Mouse (Mus musculus) megakaryocyte-erythroid progenitor cell, adult 5-6 weeks (primary cell): ENCODE data around the gene Gm42878. TPM values are rescaled to one million over a fixed set of nuclear protein-coding genes. Genes with fewer than 3 reads are reported as not detected.

Experiments used
- ATAC-seq: replicated peaks from 2 replicates; pipeline ENCODE4 v1.8.0; 2016; ENCODE audit warnings: mild to moderate bottlenecking, inconsistent platforms; ENCODE audit not compliant: severe bottlenecking, poor library complexity, low FRiP score, low TSS enrichment
- total RNA-seq, 2 experiments: library from RNA; stranded (forward) in 1 of 2; stranded (reverse) in 1 of 2; fragments of 200-1000, 215-1000 nt in 1 of 2; fragments of >200 nt in 1 of 2; fragmentation: Nextera tagmentation in 1 of 2; gene quantifications; 2 replicates each; pipeline ENCODE4 v1.2.3; 2014 to 2017

Gene Gm42878
- total RNA-seq, 2 experiments from 2014 or later, result not detected

DNA sequence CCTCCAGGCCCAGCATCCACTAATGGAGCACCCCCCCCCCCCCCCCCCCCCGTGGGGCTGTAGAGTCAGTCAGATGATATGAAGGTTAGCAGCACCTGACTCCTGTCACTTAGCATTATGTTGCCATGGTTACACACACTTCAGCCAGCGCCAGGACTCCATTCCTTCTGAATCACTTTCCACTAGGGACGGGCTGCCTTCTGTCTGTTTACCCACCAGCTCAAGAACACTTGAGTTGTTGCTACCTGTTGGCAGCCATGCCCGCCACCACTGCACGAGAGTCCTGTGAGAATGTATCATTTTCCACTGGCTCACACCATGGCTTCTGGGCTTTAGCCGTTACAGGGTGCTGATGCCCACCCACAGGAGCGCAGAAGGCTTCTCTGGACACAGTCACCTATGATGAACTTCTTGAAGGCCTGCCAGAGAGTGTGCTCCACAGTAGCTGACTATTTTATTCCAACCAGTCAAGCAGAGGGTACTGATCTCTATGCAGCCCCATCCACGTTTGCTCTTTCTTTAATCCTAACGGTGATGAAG is 24.7 kb upstream of the Gm42878 start:
- no peak for ATAC-seq

DNA sequence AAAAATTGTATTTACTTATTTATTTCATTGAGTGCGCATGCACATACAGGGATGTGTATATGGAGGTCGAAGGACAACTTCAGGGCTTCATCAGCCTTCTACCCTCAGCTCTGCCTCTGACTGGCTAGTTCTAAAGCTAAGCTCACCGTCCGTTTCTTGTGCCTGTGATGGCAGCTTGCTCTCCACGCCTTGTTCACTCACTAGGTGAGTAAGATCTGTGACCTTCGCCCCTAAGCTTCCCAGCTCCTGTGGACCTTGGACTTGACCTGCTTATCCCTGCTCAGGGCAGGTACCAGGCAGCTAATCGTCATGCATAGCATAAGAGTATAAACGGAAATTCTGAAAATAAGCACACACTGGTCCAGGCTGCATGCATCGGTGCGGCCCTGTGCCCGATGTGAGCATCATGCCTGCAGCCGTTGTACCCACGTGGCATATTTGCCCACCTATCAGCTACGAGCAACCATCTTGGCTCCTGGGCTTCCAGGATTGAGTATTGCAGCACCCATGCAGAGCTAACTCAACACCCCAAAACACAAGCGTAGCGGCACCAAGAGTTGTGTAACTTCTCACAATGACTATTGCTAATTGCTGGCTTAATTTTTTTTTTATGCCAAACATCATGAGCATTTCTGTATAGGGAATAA is 20.9 kb upstream of the Gm42878 start:
- ATAC-seq, result no peak

DNA sequence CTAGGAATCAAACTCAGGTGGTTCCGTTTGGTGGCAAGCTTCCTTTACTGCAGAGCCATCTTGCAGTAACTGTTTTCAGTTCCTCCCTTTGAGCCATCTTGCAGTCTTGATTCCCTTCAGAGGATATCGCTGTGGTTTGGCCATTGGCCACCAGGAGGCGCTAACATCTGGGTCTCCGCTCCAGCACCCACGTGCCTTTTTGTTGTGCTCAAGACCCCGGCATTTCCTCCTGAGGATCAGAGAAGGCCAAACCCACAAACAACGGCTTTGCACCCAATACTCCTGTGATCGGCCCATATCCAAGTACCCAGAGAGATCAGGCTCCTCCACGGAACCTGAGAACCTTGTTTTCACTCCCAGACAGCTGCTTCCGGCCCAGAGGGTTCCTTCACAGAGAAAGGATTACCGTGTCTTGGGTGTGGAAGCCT is 19.2 kb upstream of the Gm42878 start:
- peak; percentile 89 for ATAC-seq

DNA sequence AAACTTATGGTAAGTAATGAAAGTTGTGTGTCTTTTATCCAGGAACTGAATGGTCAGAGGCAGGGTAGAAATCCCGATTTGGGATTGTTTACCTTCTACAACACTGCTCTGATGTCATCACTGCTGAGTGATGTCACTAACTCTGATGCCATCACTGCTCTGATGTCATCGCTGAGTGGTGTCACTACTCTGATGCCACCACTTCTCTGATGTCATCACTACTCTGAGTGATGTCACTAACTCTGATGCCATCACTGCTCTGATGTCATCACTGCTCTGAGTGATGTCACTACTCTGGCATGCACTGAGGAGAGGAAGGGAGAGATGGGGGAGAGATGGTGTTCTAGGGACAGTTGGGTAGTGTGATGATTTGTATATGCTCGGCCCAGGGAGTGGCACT is 17.2 kb upstream of the Gm42878 start:
- no peak for ATAC-seq

DNA sequence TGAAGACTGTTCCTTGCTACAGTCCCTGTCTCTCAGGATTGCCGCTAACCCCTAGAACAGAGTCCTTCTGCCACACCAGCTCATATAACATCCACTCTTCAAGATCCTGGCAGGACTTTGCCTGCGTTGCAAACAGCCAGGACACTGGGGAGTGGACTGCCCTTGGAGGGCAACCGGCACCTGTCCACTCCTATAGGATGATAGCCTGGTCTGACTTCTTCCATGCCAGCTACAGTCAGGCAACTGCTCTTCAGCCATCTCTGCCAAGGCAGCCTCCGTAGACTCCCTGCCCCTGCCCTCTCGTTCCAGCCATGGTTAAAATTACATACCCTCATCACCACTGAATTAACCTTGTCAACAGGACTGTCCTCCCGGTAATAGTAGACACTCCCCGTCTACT is 3.9 kb upstream of the Gm42878 start:
- ATAC-seq, result no peak

DNA sequence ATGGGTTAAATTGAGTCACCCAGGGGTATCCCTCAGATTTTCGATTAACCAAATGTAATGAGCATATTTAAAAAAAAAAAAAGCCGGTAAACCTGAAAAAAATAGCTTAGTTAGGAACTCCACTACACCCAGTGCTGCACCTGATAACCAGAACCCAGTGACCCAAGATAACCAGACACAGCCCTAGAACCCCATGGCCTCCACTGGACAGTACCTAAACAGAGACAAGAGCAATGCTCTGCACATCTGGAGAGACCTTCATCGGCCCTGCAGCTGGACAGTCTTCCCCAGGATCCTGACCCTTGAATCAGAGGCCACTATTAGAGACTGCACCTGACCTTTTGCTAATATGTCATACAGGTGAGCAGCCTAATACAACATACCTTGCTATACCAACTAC is 1.8 kb upstream of the Gm42878 start:
- peak; percentile 48; the same call in 1 of the 2 replicates for ATAC-seq

DNA sequence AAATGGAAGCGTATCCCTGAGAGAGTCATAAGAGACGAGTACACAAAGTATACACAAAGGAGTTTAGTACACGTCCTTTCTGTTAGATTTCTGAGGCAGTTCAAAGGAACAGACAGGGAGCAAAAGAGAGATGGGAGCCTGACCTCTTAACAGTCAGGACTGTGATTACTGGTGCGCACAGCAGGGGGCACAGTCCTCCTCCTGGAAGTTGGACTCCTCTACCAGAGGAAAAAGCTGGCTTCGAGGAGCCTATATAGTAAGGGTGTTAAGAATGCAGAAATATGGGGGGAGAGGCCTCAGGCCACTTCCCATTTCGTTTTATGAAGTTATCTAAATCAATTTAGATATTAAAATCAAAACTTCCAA is 1.2 kb upstream of the Gm42878 start:
- peak; percentile 73 for ATAC-seq

DNA sequence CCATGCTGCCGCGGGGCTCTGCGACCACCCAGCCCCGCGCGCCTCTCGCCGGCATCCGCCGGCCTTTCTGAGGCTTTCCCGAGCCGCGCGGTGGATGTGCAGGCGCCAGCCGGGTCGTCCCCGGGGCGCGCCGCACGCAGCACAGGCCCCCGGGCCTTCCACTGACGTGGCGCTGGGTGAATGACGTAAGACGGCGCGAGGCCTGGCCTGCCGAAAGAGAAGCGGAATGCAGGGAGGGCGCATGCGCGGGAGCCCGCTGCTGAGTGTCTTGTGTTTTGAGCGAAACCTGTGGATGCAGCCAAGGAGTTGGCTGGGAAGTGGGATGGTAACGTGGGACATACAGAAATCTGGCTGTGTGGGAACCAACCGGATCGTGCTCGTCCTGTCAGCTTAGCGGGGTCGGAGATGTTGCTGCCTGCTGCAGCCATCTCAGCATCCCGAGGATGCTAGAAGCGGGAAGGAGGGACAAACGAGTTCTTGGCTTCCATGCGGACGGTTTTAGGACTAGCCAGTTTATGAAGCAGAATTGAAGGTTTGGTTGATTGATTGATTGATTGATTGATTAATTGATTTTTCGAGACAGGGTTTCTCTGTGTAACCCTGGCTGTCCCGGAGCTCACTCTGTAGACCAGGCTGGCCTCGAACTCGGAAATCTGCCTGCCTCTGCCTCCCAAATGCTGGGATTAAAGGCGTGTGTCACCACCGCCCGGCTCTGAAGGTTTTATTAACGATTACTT is 679 bp upstream of the Gm42878 start, which contains the start of gene Mapkapk5:
Mapkapk5 (minus strand) TSS at position 113 of the 737 bp plus-strand sequence.
- ATAC-seq, result peak; percentile 76

DNA sequence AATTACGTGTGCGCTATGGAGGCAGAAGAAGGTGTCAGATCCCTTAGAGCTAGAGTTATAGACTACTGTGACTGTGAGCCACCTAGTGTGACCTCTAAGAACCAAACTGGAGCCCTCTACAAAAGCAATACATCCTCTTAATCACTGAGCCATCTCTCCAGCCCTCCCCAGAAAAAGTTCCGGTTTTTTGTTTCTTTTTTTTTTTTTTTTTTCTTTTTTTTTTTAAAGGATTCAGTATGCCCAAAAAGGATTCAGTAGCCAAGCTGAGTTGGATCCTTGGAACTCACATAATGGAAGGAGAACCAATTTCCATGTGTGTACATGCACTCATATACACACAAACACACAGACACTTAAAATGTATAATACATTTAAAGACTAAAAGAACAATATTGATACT is 1.9 kb downstream of the Gm42878 start:
- no peak for ATAC-seq

DNA sequence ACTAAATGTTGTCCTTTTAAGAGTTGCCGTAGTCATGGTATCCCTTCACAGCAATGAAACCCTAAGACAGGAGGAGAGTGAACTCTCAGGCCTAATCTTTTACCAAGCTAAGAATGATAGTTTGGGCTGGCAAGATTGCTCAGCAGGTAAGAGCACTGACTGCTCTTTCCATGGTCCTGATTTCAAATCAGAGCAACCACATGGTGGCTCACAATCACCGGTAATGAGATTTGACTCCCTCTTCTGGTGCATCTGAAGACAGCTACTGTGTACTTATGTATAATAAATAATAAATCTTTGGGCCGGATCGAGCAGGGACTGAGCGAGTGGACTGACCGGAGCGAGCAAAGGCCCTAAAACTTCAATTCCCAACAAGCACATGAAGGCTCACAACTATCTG is 4.0 kb downstream of the Gm42878 start:
- ATAC-seq, result no peak

DNA sequence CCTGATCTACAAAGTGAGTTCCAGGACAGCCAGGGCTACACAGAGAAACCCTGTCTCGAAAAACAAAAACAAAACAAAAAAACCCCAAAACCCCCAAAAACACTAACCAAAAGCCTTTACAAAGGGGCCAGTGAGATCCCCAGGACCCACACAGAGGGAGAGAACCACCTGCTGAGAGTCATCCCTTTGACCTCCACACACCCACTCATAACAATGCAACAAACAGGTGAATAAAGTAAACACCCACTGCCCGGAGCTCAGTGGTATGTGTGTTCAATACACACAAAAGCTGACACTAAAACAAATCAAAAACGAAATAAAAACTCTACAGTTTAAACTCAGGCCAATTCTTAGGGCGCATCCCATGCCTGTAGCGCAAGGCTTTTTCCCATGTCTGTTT is 5.2 kb downstream of the Gm42878 start:
- ATAC-seq, result no peak

DNA sequence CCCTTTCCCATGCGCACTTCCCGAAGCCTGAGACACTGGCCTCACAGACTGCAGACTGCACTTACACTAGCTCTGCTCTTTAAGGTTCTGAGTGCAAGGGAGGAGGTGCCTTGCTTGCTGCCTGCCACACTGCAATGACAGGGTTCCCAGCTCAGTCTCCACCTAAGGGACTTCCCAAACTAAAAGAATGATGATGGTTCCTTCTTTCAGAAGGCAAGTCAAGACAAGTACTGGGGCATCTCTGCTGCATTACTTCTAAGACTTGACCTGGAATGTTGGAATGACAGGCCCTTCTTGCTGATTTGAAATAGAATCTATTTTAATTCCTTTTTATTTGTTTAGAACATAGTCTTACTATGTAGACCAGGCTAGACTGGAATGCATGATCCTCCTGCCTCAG is 7.7 kb downstream of the Gm42878 start:
- ATAC-seq, result no peak

DNA sequence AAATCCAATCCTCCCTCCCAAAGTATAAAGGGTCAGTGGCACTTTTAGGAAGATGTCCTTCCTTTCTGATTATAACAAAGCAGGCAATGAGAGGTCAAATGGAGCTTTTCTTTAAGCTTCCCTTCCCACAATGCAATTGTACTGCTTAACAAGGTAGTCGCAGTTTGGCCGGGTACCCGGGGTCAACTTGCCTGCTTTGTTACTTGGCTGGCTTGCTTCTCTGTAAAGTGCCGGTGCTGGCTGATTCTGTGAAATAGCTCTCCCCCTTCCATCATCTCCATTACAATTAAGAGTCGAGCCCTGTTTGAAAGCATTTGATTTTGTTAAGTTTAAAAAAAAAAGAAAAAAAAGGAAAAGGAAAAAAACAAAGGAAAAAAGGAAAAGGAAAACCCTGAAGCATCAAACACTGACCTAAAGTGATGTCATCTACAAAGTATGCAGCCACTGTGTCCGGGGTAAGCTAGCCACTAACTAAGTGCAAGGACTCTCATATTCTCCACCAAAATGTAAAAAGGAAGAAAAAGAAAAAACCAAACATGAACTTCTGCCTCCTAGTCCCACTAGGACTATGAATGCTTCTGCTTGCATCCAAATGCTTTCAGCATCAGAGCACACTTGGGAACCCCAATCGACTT is 8.2 kb downstream of the Gm42878 start:
- no peak for ATAC-seq

DNA sequence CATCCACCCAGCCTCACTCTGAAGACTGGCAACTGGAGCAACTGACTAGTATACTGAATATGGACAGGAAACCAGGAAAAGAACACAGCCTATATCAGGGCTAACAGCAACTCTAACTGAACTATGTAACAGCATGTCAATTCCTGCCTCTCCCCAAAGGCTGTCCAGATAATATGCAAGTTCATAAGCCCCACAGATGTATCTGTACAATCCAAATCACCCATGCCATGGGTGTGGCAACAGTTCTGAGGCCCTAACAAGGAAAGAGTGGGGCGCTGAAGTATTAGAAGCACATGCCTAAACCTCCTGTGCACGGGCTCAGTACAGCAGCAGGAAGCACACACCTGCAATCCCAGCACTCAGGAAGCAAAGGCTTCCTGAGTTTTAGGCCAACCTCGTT is 10.2 kb downstream of the Gm42878 start:
- ATAC-seq, result peak; percentile 79

DNA sequence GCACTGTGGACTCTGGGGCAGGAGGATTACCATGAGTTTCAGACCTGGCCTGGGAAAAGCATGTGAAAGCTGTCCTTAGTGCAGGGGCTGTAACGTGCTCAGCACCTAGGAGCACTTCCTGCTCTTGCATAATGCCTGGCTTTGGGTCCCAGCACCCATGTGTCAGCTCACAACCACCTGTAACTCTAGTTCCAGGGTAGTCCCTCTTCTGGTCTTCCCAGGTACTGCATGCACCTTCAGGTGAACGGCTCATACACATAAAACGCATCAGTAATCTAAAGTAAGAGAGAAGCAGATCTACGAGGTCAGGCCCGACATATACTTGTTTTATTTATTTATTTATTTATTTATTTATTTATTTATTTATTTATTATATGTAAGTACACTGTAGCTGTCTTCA is 10.8 kb downstream of the Gm42878 start:
- peak; percentile 43; the same call in 1 of the 2 replicates for ATAC-seq

DNA sequence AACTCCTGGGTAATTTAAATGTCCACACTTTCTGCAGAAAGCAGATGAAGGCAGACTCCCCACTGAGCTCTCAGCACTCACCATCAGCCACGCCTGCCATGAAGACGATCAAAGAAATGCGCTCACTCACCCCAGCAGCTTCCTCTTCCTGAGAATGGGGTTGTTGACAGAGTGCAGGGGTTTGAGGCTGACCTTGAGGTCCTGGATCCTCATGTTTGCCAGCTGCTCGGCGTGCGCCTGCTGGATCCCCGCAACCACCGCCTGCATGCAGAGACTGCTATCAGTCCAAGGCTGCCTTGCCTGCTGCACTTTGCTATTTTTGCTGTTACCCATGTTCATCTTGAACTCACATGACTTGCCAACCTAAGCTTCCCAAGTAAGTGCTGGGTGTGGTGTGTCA is 18.3 kb downstream of the Gm42878 start:
- no peak for ATAC-seq

DNA sequence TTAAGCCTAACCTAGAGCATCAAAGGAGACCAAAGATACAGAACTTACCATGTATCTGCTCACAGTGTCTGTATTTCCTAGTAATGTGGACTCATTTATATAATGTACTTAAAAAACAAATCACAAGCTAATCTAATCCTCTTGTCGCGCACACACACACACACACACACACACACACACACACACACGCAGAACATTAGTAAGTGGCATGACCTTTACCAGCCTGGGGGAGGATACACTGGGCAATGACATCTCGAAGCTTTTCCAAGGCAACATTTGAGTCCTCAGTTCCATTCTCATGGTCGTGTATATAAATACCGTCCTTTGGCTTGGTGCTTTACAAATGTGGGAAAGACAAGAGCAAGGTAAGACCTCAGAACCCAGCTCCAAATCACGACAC is 18.8 kb downstream of the Gm42878 start:
- ATAC-seq, result no peak

DNA sequence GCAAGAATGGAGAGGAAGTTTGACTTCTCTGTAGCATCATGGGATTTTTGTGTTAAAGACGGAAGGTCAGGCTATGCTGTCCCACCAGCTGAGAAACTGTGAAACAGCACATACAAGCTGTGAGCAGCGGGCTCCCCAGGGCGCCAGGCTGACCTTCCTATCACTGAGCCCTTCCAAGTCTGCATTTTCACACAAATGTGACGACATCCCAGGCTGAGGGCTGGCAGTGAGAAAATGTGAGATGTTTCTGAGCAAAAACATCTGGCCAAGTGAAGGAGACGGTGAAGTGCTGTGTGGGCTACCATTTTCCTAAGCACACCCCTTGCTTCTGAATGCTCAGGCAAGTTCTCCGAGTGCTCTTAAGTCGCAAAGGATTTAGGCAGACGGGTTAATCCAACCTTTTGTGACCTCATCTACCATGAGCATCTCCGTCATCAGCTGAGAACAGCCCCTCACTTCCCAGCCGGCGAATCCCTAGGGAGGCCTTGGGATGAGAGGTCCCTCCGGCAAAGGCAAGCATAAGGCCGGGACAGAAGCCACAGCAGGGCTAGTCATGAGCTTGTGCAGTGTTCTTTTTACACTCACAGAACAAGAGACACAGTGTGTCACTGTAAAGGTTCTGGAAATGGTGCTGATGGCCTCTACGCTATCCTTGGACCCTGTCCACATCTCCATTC is 19.4 kb downstream of the Gm42878 start:
- ATAC-seq, result no peak

DNA sequence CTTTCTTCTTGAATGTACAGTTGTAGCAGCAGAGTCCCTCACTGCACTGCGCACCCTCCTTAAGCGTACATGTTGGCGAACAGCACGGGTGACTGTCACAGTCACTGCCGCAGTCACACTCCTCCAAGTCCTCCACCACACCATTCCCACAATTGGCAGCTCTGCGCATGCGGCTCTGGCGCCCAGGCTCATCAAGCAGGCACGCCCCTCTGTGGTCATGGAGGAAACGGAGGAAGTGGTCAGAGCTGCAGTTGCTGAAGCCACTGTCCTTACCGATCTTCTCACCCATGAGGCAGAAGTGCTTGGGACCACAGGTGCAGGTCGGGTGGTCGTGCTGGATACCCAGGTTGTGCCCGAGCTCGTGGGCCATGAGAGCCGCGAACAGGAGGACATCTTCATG is 25.5 kb downstream of the Gm42878 start:
- peak; percentile 46 for ATAC-seq

DNA sequence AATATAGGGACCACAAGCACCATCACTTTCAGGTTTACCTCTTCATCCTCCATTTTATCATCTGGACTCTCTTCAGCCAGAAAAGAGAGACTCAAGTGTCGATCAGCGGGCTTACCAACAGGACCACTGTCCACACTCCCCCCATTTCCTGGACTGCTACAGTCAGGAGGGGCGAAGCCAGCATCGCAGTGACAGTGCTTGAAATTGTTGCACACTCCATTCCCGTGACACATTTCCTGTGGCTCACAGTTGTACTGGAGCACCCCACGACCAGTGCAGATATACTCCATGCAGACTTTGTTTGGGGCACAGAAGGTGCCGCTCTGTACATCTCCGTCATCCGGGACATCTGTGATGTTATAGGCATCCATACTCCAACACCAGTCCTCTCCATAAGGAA is 26.3 kb downstream of the Gm42878 start:
- no peak for ATAC-seq
